Mouse (Mus musculus) MEL (cell line): ENCODE measurements around the gene Lsamp. TPM values are rescaled to one million over a fixed set of nuclear protein-coding genes. Genes with fewer than 3 reads are reported as not detected.

Experiments used
- DNase-seq: peaks from one replicate; pipeline ENCODE4 v3.0.0; 2011; ENCODE audit warnings: low read depth, low spot score
- H3K27ac ChIP-seq: 2 replicates; pipeline ENCODE4 v1.5.1; 2012; ENCODE audit warnings: low read depth, mild to moderate bottlenecking, control low read depth, low read length, moderate library complexity; ENCODE audit not compliant: control insufficient read depth
- H3K27me3 ChIP-seq, 2 experiments: fragments of 150-350 bp in 1 of 2; sonication (generic) in 1 of 2; 2 replicates each; pipeline ENCODE4 v1.6.1; 2012; ENCODE audit warnings: low read length in 2 of 2, mild to moderate bottlenecking in 2 of 2, improper control_type of control experiment in 1 of 2, moderate library complexity in 1 of 2; ENCODE audit not compliant: insufficient read depth in 2 of 2, control insufficient read depth in 1 of 2
- H3K36me3 ChIP-seq, 2 experiments: 2 replicates each; pipeline ENCODE4 v1.6.1; 2012 to 2014; ENCODE audit warnings: low read length in 2 of 2, improper control_type of control experiment in 1 of 2, inconsistent platforms in 1 of 2, mild to moderate bottlenecking in 1 of 2; ENCODE audit not compliant: insufficient read depth in 2 of 2, control insufficient read depth in 1 of 2
- H3K4me1 ChIP-seq, 2 experiments: fragments of 150-350 bp in 1 of 2; sonication (generic) in 1 of 2; 2 replicates each; pipeline ENCODE4 v1.6.1; 2012; ENCODE audit warnings: low read length in 2 of 2, improper control_type of control experiment in 1 of 2, mild to moderate bottlenecking in 1 of 2; ENCODE audit not compliant: insufficient read depth in 2 of 2, control insufficient read depth in 1 of 2
- H3K4me3 ChIP-seq, 2 experiments: fragments of 150-350 bp in 1 of 2; sonication (generic) in 1 of 2; 2 replicates each; pipeline ENCODE4 v1.5.1; 2012; ENCODE audit warnings: low read depth in 2 of 2, low read length in 2 of 2, mild to moderate bottlenecking in 2 of 2, moderate library complexity in 2 of 2, control low read depth in 1 of 2, improper control_type of control experiment in 1 of 2; ENCODE audit not compliant: control insufficient read depth in 1 of 2, insufficient read depth in 1 of 2
- H3K79me2 ChIP-seq: 2 replicates; pipeline ENCODE4 v1.6.1; 2012; ENCODE audit warnings: mild to moderate bottlenecking, low read length, moderate library complexity; ENCODE audit not compliant: control insufficient read depth, poor library complexity, insufficient read depth
- H3K9ac ChIP-seq: 2 replicates; pipeline ENCODE4 v1.6.1; 2012; ENCODE audit warnings: low read depth, mild to moderate bottlenecking, control low read depth, low read length, moderate library complexity; ENCODE audit not compliant: control insufficient read depth, poor library complexity, severe bottlenecking
- H3K9me3 ChIP-seq: fragments of 150-350 bp; sonication (generic); replicated peaks from 2 replicates; pipeline ENCODE4 v1.6.1; 2012; ENCODE audit warnings: mild to moderate bottlenecking, low read length, improper control_type of control experiment, moderate library complexity; ENCODE audit not compliant: insufficient read depth
- BHLHE40 ChIP-seq: IDR thresholded peaks from 2 replicates; pipeline ENCODE4 v1.6.1; 2012; ENCODE audit warnings: low read depth, mild to moderate bottlenecking, inconsistent platforms, low read length, improper control_type of control experiment, borderline replicate concordance
- CHD1 ChIP-seq: IDR thresholded peaks from 2 replicates; pipeline ENCODE4 v1.6.1; 2012; ENCODE audit warnings: low read depth, mild to moderate bottlenecking, inconsistent platforms, low read length, improper control_type of control experiment
- CHD2 ChIP-seq: IDR thresholded peaks from 2 replicates; pipeline ENCODE4 v1.6.1; 2011; ENCODE audit warnings: low read length, improper control_type of control experiment
- E2F4 ChIP-seq: IDR thresholded peaks from 2 replicates; pipeline ENCODE4 v1.6.1; 2011; ENCODE audit warnings: low read depth, low read length, improper control_type of control experiment, borderline replicate concordance
- ELF1 ChIP-seq: IDR thresholded peaks from 2 replicates; pipeline ENCODE4 v1.6.1; 2014; ENCODE audit warnings: low read depth, mild to moderate bottlenecking, inconsistent platforms, low read length, improper control_type of control experiment, moderate library complexity
- EP300 ChIP-seq, 2 experiments: IDR thresholded peaks; 2 replicates each; pipeline ENCODE4 v1.6.1; 2011; ENCODE audit warnings: improper control_type of control experiment in 2 of 2, low read length in 2 of 2, low read depth in 1 of 2, mild to moderate bottlenecking in 1 of 2
- ETS1 ChIP-seq: IDR thresholded peaks from 2 replicates; pipeline ENCODE4 v1.6.1; 2012; ENCODE audit warnings: low read depth, mild to moderate bottlenecking, inconsistent platforms, low read length, improper control_type of control experiment, moderate library complexity
- GATA1 ChIP-seq: IDR thresholded peaks from 2 replicates; pipeline ENCODE4 v1.6.1; 2011; ENCODE audit warnings: low read depth, low read length, improper control_type of control experiment
- HCFC1 ChIP-seq: IDR thresholded peaks from 2 replicates; pipeline ENCODE4 v1.6.1; 2012; ENCODE audit warnings: low read depth, mild to moderate bottlenecking, inconsistent platforms, low read length, improper control_type of control experiment, moderate library complexity
- JUND ChIP-seq: IDR thresholded peaks from 2 replicates; pipeline ENCODE4 v1.6.1; 2011; ENCODE audit warnings: low read depth, mild to moderate bottlenecking, improper control_type of control experiment, low read length
- MAX ChIP-seq: IDR thresholded peaks from 2 replicates; pipeline ENCODE4 v1.6.1; 2011; ENCODE audit warnings: low read length, improper control_type of control experiment
- MAZ ChIP-seq: IDR thresholded peaks from 2 replicates; pipeline ENCODE4 v1.6.1; 2012; ENCODE audit warnings: low read depth, mild to moderate bottlenecking, inconsistent platforms, low read length, improper control_type of control experiment
- MXI1 ChIP-seq: IDR thresholded peaks from 2 replicates; pipeline ENCODE4 v1.6.1; 2011; ENCODE audit warnings: mild to moderate bottlenecking, low read depth, low read length, improper control_type of control experiment
- NELFE ChIP-seq: IDR thresholded peaks from 2 replicates; pipeline ENCODE4 v1.6.1; 2011; ENCODE audit warnings: low read depth, low read length, improper control_type of control experiment
- POLR2AphosphoS2 ChIP-seq: IDR thresholded peaks from 2 replicates; pipeline ENCODE4 v1.6.1; 2011; ENCODE audit warnings: low read length, improper control_type of control experiment
- RCOR1 ChIP-seq: IDR thresholded peaks from 2 replicates; pipeline ENCODE4 v1.6.1; 2012; ENCODE audit warnings: low read depth, mild to moderate bottlenecking, inconsistent platforms, low read length, improper control_type of control experiment
- SIN3A ChIP-seq: IDR thresholded peaks from 2 replicates; pipeline ENCODE4 v1.6.1; 2012; ENCODE audit warnings: low read length, improper control_type of control experiment, inconsistent platforms
- SMC3 ChIP-seq: IDR thresholded peaks from 2 replicates; pipeline ENCODE4 v1.6.1; 2011; ENCODE audit warnings: low read depth, low read length, improper control_type of control experiment
- TAL1 ChIP-seq: IDR thresholded peaks from 2 replicates; pipeline ENCODE4 v1.6.1; 2012; ENCODE audit warnings: mild to moderate bottlenecking, inconsistent platforms, low read length, moderate library complexity, mixed read lengths
- TBP ChIP-seq: IDR thresholded peaks from 2 replicates; pipeline ENCODE4 v1.8.0; 2011; ENCODE audit warnings: low read depth, low read length, improper control_type of control experiment
- TCF12 ChIP-seq: IDR thresholded peaks from 2 replicates; pipeline ENCODE4 v1.6.1; 2014; ENCODE audit warnings: low read depth, mild to moderate bottlenecking, inconsistent platforms, low read length, improper control_type of control experiment, moderate library complexity
- ZKSCAN1 ChIP-seq: IDR thresholded peaks from 2 replicates; pipeline ENCODE4 v1.6.1; 2012; ENCODE audit warnings: low read depth, mild to moderate bottlenecking, inconsistent platforms, low read length, improper control_type of control experiment, moderate library complexity
- ZMIZ1 ChIP-seq: IDR thresholded peaks from 2 replicates; pipeline ENCODE4 v1.6.1; 2012; ENCODE audit warnings: low read depth, mild to moderate bottlenecking, inconsistent platforms, low read length, improper control_type of control experiment, moderate library complexity
- ZNF384 ChIP-seq: IDR thresholded peaks from 2 replicates; pipeline ENCODE4 v1.6.1; 2012; ENCODE audit warnings: low read depth, mild to moderate bottlenecking, inconsistent platforms, low read length, improper control_type of control experiment
- polyA plus RNA-seq, 2 experiments: library from polyadenylated mRNA; stranded (reverse) in 1 of 2; unstranded in 1 of 2; fragments of >175 nt in 1 of 2; fragments of >200 nt in 1 of 2; gene quantifications; 2 replicates each; pipeline versions ENCODE4 v1.2.1 to v1.2.4; 2012; ENCODE audit warnings: low replicate concordance in 2 of 2, low read depth in 1 of 2; ENCODE audit not compliant: insufficient read length in 2 of 2, insufficient read depth in 1 of 2, missing spikeins in 1 of 2
- total RNA-seq: library from RNA; depleted of rRNA; stranded (reverse); fragments of 300-350 nt; gene quantifications from 2 replicates; pipeline ENCODE4 v1.2.3, GENCODE M21; 2012

Lsamp gene
- total and polyA plus RNA-seq, 3 experiments: 0.42 TPM; not detected in 2

DNA sequence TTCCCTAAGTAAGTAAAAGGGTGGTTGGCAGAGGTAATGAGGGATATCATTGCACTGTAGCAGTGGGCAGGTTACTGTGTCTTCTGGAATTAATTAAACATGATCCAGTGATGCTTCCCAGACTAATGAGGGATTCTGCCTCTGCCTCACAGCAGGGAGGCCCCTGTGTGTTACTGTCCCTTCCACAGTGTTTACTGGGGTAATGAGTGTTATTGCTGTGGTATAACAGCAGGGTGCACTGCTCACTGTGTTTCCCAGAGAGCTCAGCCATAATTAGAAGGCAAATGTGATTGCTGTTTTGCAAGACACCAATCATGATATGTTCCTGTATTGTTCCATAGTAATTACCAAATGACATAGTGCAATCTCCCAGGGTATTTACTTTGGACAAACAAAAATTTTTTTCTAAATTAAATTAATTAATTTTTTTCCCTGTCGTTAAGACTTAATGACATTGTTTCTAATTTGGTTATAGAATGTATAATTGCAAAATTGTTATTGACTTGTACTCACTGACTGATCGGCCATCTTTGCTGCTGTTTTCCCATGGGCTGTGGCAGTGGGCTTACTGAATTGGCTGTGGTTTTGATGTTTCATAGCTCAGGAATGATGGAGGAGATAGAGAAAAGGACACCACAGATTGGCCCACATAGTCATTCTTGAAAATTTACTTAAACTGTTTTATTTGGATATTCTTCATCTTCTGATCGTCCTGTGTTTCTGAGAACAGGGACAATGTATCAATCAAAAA is 655.6 kb downstream of the Lsamp start:
- no peak for DNase-seq
- no peak overlapping the region for H3K4me3 ChIP-seq
- H3K4me1 ChIP-seq: no peaks in the 10 kb centered on the region
- no peak for TF ChIP-seq MXI1
- no peak for TF ChIP-seq ZNF384
- TF ChIP-seq ZKSCAN1: no peak
- TF ChIP-seq MAX: no peak
- no peak for TF ChIP-seq NELFE
- TF ChIP-seq ZMIZ1: no peak
- no peak for TF ChIP-seq E2F4
- no peak for TF ChIP-seq ELF1
- no peak for TF ChIP-seq RCOR1
- no peak for TF ChIP-seq TCF12
- TF ChIP-seq BHLHE40: no peak
- TF ChIP-seq SIN3A: no peak
- TF ChIP-seq TBP: no peak
- no peak for TF ChIP-seq CHD2
- no peak for TF ChIP-seq MAZ
- TF ChIP-seq TAL1: no peak
- TF ChIP-seq GATA1: no peak
- no peak for TF ChIP-seq POLR2AphosphoS2
- TF ChIP-seq ETS1: no peak
- TF ChIP-seq HCFC1: no peak
- H3K9ac ChIP-seq: no peak overlapping the region
- H3K27ac ChIP-seq: no peak overlapping the region
- no peaks in the 10 kb centered on the region for H3K27me3 ChIP-seq
- H3K36me3 ChIP-seq: no peaks in the 10 kb centered on the region
- no peaks in the 10 kb centered on the region for H3K79me2 ChIP-seq
- H3K9me3 ChIP-seq: no peaks in the 10 kb centered on the region

DNA sequence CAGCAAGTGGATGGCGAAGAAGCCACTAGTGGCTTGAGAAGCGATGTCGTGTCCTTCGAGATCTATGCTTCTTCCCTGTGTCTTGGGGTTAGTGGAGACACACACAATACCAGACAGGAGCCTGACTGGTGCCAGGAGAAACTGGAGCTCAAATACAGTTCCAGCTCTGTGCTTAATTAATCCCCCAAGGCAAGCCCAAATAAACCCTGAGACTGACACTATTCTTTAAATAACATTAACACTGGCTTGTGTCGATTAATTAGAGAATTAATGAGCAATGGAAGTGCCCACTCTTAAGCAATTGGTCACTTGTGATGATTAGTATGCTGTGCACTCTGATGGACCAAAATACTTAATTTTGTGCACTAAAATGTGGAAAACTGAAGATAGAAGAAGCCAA is 668.6 kb downstream of the Lsamp start:
- H3K36me3 ChIP-seq: no peaks in the 10 kb centered on the region

More for the DNA sequence above, 668.6 kb downstream of the Lsamp start:
- Histone ChIP-seq H3K4me3 (no peak overlapping the region), H3K27me3 (no peaks in the 10 kb centered on the region), H3K9me3 (no peaks in the 10 kb centered on the region), H3K9ac (no peak overlapping the region)
- DNase-seq: no peak
- TF ChIP-seq CHD1: no peak
- no peak for TF ChIP-seq JUND
- no peak for TF ChIP-seq EP300 (IDR thresholded peaks at IDR 0.05; ENCODE audit: low read depth in 1 of 2, low read length in 2 of 2)
- TF ChIP-seq E2F4: no peak
- TF ChIP-seq MXI1: no peak
- no peak for TF ChIP-seq ELF1
- no peak for TF ChIP-seq HCFC1
- TF ChIP-seq SMC3: no peak
- no peak for TF ChIP-seq POLR2AphosphoS2
- TF ChIP-seq ZNF384: no peak
- TF ChIP-seq, all 39 proteins: peak for 0
- Histone ChIP-seq H3K79me2 (no peaks in the 10 kb centered on the region), H3K27ac (no peak overlapping the region), H3K4me1 (no peaks in the 10 kb centered on the region)
